ENCODE assay signal across 7 mouse cellular contexts in the genomic region with DNA sequence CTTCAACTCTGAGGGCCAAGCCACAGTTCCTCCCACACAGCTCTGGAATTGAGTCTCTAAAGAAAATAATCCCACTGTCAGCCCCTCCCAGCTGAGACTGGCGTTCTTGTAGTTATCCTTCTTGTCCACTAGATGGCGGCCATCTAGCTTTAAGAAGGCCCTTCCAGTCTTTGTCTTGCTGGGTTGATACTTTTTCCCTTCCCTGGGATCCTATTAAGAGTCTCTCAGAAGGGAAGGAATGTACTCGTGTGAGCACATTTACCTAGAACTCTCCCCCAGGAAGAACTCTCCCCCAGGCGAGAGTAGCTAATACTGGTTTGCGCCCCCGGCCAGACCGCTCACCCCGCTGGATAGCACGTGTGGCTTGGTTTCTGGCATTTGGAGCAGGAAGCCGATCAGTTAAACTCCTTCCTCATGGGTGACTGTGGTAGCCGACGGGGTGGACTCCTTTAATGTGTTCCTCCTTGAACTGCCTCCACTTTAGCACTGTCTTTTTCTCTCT. TPM values are rescaled to one million over a fixed set of nuclear protein-coding genes. Genes with fewer than 3 reads are reported as not detected.
DNase-seq lines count a peak whose midpoint lies in the region; ATAC-seq and TF ChIP-seq lines count a peak whose summit lies in the region.

No protein-coding gene starts in this region.

- H3K36me3 ChIP-seq in kidney, embryonic 15.5 days = peaks cover 59% of the 10 kb centered on the region
- peaks cover 77% of the 10 kb centered on the region for H3K36me3 ChIP-seq in megakaryocyte, embryonic 14.5 days (replicated peaks; ENCODE audit: low read length)
- H3K36me3 ChIP-seq in small intestine, adult 2 months (ENCODE audit: control insufficient read depth, insufficient read depth, low read length) = no peaks in the 10 kb centered on the region

- no peaks in the 10 kb centered on the region for H3K27me3 ChIP-seq in kidney, embryonic 15.5 days
- no peaks in the 10 kb centered on the region for H3K27me3 ChIP-seq in megakaryocyte, embryonic 14.5 days (replicated peaks)
- H3K27me3 ChIP-seq in small intestine, adult 2 months (ENCODE audit: control insufficient read depth, insufficient read depth, low read length) = 0 out of 2 replicates have a peak, but pooled peaks cover 4% of the 10 kb centered on the region

- H3K9me3 ChIP-seq in kidney, embryonic 15.5 days (replicated peaks) = no peaks in the 10 kb centered on the region
- H3K9me3 ChIP-seq in megakaryocyte, embryonic 14.5 days = no peaks in the 10 kb centered on the region

- DNase-seq in urinary bladder, postnatal 36 days (ENCODE audit: low spot score in 2 of 2) = peak; percentile 30 to 37
- DNase-seq in urinary bladder, postnatal 25 days (ENCODE audit: low spot score) = no peak
- peak; percentile 73 for DNase-seq in c-Kit-positive CD71-positive TER-119-positive erythroid progenitor cells, embryonic 14.5 days (ENCODE audit: low spot score)
- DNase-seq in forelimb bud, embryonic 11.5 days (ENCODE audit: low read depth, low spot score) = peak; percentile 76

- H3K4me2 ChIP-seq in kidney, embryonic 15.5 days = peak overlapping the region; percentile 21; the same call in 1 of the 2 replicates

- peak; percentile 31; the same call in 1 of the 2 replicates for TF ChIP-seq CTCF in small intestine, adult 2 months (IDR thresholded peaks at IDR 0.05; ENCODE audit: extremely low read depth, insufficient read length, insufficient replicate concordance, low read depth, low read length)

- TF ChIP-seq POLR2A in small intestine, adult 2 months (IDR thresholded peaks at IDR 0.05; ENCODE audit: low read depth, low read length) = no peak

- peaks cover 5% of the 10 kb centered on the region for H3K4me1 ChIP-seq in kidney, embryonic 15.5 days
- peaks cover 49% of the 10 kb centered on the region for H3K4me1 ChIP-seq in megakaryocyte, embryonic 14.5 days
- H3K4me1 ChIP-seq in small intestine, adult 2 months (ENCODE audit: control insufficient read depth, insufficient read depth, insufficient read length, low read length) = no peaks in the 10 kb centered on the region

- ATAC-seq in kidney, embryonic 15.5 days (replicated peaks; ENCODE audit: low FRiP score) = peak; percentile 56

- no peak overlapping the region for H3K9ac ChIP-seq in kidney, embryonic 15.5 days

- H3K27ac ChIP-seq in kidney, embryonic 15.5 days = peak overlapping the region; percentile 70
- no peak overlapping the region for H3K27ac ChIP-seq in small intestine, adult 2 months (ENCODE audit: insufficient read depth, low read depth, low read length)

- WGBS in kidney, embryonic 15.5 days = 42% methylated on average over 12 of the region's 12 CpGs
- WGBS in small intestine, adult 2 months = 17% methylated on average over 12 of the region's 12 CpGs

- H3K4me3 ChIP-seq in kidney, embryonic 15.5 days (replicated peaks) = 0 out of 2 replicates have a peak overlapping the region, but pooled peaks have one; percentile 2
- H3K4me3 ChIP-seq in megakaryocyte, embryonic 14.5 days (replicated peaks) = peak overlapping the region; percentile 87
- peak overlapping the region; percentile 44 for H3K4me3 ChIP-seq in small intestine, adult 2 months (ENCODE audit: low read depth, low read length)

RNA-seq across cellular contexts. Expression of a gene that starts 6.5 kb away (rescaled TPM):
- polyA plus RNA-seq in kidney, embryonic 15.5 days (2015; fragmentation: Nextera tagmentation; extraction: Ambion mirVana) = 33.3 and 37.7 TPM in 2 replicates
- 39.1 and 45.5 TPM in 2 replicates for polyA plus RNA-seq in megakaryocyte, embryonic 14.5 days (2012; ENCODE audit: insufficient read depth, low replicate concordance)
- 4.4 and 6.3 TPM in 2 replicates for polyA plus RNA-seq in small intestine, adult 2 months (2012; rRNA removed)

RNA-seq across cellular contexts. Expression of a gene that starts 6.7 kb away (rescaled TPM):
- 35.4 and 35.6 TPM in 2 replicates for polyA plus RNA-seq in kidney, embryonic 15.5 days (2015; fragmentation: Nextera tagmentation; extraction: Ambion mirVana)
- polyA plus RNA-seq in megakaryocyte, embryonic 14.5 days (2012; ENCODE audit: insufficient read depth, low replicate concordance) = 14.7 and 17.1 TPM in 2 replicates
- 1.9 and 2.0 TPM in 2 replicates for polyA plus RNA-seq in small intestine, adult 2 months (2012; rRNA removed)

RNA-seq across cellular contexts. Expression of a gene that starts 16.0 kb away (rescaled TPM):
- 13.3 TPM in 2 replicates for polyA plus RNA-seq in kidney, embryonic 15.5 days (2015; fragmentation: Nextera tagmentation; extraction: Ambion mirVana)
- not detected in 2 replicates for polyA plus RNA-seq in megakaryocyte, embryonic 14.5 days (2012; ENCODE audit: insufficient read depth, low replicate concordance)
- not detected in 2 replicates for polyA plus RNA-seq in small intestine, adult 2 months (2012; rRNA removed)

RNA-seq across cellular contexts. Expression of a gene that starts 21.2 kb away (rescaled TPM):
- 0.19 TPM in 1 of 2 replicates, not detected in the other for polyA plus RNA-seq in kidney, embryonic 15.5 days (2015; fragmentation: Nextera tagmentation; extraction: Ambion mirVana)
- not detected in 2 replicates for polyA plus RNA-seq in megakaryocyte, embryonic 14.5 days (2012; ENCODE audit: insufficient read depth, low replicate concordance)
- polyA plus RNA-seq in small intestine, adult 2 months (2012; rRNA removed) = 0.09 TPM in 1 of 2 replicates, not detected in the other

RNA-seq across cellular contexts. Expression of a gene that starts 44.1 kb away (rescaled TPM):
- 135 and 141 TPM in 2 replicates for polyA plus RNA-seq in kidney, embryonic 15.5 days (2015; fragmentation: Nextera tagmentation; extraction: Ambion mirVana)
- polyA plus RNA-seq in megakaryocyte, embryonic 14.5 days (2012; ENCODE audit: insufficient read depth, low replicate concordance) = 3.9 and 54.3 TPM in 2 replicates
- polyA plus RNA-seq in small intestine, adult 2 months (2012; rRNA removed) = 10.2 and 17.0 TPM in 2 replicates

Comparison
In these comparisons a context has a peak if more than half of its experiments do, and no peak if none do; other contexts are left out.
1. H3K4me3 ChIP-seq: peak in every context shown above with its lines; median percentile 87 in megakaryocyte, embryonic 14.5 days; 44 in small intestine, adult 2 months; 2 in kidney, embryonic 15.5 days.
2. RNA of a gene that starts 16.0 kb away (polyA plus RNA-seq): 13.3 TPM in kidney, embryonic 15.5 days; not detected in megakaryocyte, embryonic 14.5 days and not detected in small intestine, adult 2 months; every median in the first group is over 10 times any median in the second.